Mouse (Mus musculus): ENCODE data around the gene Slc22a1.

The Slc22a1 gene

DNA sequence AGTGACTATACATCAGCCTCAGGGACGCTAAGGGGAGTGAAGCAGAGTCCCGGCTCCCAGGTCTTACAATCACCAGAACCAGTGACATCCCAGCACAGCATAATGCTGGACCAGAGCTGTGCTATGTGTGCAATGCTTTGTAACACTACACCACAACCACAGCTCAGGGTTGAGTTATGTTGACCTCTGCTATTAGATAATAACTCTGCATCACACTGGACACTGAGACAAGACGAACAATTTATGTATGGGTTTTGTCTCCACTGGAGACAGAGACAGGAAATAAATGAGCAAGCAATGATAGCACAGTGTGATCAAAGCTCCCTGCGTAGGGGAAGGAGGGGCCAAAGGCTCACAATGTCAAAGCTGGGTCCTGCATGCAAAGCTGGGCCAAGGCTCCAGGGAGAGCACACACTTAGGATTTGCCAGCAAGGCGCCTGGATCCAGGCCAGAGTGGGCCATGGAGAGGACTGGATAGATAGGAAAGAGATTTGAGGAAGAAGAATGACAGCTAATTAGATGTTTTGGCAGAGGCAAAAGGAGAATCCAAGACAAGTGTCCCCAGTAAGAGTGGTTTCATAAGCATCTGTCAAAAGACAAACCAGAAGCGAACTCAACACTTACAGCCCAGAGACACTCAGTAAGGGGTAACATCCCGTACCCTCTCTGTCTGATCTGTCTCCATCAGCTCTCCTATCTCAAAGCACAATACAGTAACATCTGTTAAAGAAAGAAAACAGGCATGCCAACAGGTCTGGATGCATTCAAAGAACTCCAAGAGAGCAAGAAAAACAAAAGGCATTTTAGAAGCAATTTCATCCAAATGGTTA, 43.6 kb downstream of the Slc22a1 start:
- no peak for DNase-seq (ENCODE audit: extremely low read depth, low read depth)

DNA sequence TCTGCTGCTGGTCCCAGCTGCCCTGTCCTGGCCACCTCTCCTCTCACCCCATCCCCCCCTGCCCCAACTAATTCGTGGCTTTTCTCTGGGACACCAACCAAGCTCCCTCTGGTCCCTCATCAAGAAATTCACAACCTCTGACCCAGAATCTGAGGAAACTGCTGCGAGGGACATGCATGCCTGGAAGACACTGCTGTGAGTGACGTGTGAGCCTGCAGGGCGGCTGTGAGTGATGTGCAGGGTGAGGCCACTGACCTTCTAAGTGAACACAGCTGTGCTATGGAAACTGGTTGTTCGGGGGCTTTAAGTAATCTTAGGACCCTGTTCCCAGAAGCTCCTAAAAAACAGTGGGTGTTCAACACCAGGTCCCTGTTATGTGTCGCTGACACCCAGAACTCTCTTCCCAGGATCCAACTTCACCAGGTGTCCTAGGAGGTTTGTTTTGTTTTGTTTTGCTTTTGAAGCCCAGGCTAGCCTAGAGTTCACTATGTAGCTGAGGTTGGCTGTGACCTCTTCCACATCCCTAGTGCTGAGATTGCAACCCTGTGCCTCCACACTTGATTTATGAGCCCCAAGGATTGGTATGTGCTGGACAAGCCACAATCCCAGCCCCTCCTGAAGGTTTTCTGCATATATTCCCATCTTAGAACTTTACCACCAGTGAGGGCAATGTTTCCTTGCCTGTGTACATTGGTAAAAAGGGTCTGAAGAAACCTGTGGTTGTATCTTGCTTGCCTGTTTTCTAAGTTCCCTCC, 44.5 kb downstream of the Slc22a1 start:
- no peak for DNase-seq (ENCODE audit: extremely low read depth, low read depth)

DNA sequence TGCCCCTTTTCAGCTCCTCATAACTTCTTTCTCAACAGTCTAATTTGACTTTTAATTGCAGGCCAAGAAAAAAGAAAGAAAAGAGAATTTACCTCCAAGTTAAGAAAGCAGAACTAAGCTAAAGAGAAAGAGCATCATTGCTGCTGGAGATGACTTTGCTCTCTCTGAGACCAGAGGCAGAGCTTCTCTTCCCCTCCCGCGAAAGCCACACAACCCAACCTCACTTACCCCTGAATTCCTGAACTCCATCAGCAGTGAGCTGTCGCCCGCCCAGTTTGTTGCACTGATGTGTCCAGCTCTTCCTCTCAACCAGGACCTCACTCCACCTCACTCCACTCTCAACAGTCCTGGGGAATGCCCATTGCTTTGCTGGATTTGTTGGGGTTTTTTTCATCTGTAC, 47.6 kb downstream of the Slc22a1 start:
- no peak for DNase-seq (ENCODE audit: extremely low read depth, low read depth)

DNA sequence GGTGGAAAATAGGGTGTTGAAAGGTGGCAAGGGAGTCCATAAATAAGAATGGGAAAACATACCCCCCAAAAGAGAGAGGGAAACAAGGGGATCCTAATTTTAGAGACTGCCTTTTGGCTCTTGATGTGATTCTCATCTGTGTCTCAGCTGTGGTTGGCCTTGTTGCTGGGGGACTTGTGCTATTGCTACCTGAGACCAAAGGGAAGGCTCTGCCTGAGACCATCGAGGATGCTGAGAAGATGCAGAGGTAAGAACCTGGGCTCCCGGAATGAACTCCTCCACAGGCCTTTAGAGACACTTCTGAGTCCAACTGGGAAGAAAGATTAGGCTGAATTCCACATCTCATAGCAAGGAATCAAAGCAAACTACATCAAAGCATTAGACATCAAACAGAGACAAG, 56.0 kb downstream of the Slc22a1 start:
- no peak for DNase-seq (ENCODE audit: extremely low read depth, low read depth)

DNA sequence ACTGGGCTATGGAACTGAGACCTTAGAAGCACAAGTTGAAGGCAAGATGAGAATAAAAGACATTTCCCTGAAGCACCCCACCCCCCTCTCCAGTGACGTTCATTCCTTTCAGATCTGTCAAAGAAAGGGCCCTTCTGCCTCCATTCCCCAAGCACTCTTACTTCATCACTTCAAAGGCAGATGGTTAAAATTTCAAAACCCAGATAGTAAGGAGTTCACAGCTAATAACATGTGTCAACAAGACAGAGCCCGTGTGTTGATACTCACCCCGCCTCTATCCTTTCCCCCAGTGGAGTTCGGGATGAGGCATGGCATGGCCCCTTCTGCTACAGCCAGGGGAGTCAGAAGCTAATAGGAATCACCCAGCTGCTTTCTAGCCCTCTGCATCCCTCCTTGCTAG, 60.2 kb downstream of the Slc22a1 start:
- no peak for DNase-seq (ENCODE audit: extremely low read depth, low read depth)

DNA sequence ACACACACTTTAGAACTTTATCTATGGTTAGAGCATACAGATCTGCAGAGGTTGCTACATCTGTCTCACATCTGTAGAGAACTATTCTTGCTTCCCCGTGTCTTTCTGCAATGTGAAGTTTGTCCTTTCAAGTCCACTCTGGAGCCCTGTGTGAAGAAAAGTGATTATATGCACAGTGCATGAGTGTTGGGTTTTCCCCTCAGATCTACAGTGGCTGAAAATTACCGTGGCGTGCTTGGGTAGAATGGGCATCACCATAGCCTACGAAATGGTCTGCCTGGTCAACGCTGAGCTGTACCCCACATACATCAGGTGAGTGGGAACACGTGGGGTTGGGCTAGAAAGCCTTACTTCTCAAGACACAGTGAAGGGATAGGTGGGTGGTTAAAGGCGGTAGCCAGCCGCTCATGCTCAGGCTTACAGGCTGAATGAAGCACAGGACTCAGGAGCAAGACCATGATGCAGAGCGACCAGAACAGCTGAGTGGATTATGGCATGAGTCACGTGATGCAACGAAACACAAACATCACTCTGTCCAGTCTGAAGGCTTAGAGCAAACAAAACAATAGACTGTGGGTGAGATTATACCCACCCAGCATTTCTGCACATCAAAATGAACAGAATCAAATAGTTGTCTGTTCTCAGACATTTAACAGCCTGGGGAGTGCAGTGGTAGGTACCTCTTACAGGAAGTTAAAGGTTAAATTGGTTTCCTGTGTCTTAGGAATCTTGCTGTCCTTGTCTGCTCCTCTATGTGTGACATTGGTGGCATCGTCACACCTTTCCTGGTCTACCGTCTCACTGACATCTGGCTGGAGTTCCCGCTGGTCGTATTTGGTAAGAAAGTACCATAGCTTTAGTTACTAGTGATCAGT, 60.9 kb downstream of the Slc22a1 start:
- DNase-seq (ENCODE audit: extremely low read depth, low read depth): no peak

DNA sequence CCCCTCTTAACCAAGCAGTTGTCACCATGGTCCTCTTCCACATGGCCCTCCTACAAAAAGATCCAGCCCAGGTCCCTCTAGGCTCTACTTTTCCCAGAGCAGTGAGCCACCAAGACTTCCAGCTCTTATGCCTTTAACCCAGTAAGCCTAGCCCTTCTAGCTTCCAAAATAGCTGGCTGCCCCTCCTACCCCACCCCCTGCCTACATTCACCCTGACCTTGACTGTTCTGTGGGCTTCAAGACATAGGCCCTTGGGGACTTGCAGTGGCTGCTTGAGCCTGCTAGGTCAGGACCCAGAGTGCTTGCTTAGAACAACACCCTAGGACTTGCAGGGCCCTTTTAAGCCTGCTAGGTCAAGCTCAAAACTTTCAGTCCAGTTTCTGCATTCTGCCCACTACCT, 68.4 kb downstream of the Slc22a1 start:
- DNase-seq (ENCODE audit: extremely low read depth, low read depth): no peak

DNA sequence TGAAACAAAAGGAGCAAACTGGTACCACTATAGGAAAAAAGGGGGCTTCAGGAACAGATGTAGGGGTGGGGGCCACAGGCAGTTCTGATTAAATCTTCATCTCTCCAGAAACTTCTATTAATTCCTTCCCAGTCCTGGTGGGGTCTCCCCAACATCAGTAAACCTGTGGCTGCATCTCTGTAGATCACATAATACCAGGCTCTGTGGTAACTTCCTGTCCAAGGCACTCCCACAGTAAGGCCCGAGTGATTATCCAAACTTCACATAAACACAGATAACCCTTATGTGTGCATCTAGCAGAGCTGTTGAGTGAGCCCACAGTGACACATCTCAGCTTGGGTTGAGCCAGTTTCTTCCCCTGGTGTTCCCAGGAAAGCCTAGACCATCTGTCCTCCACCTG, 69.0 kb downstream of the Slc22a1 start:
- DNase-seq (ENCODE audit: extremely low read depth, low read depth): no peak

Measured in MEL-GATA-1-ER (cell line).